Mouse (Mus musculus) heart, postnatal 0 days (tissue): Measurements from ENCODE around the gene Ifi27. TPM values are rescaled to one million over a fixed set of nuclear protein-coding genes. Genes with fewer than 3 reads are reported as not detected.
"Not testable (repeated sequence)": the region's sequence is repeated elsewhere in the genome, so short reads cannot be mapped to it uniquely, and the experiment has no call there.

ENCODE experiments used
- ATAC-seq: fragments of 200-750 bp; cut with Nextera tagmentation; 2 replicates; pipeline ENCODE4 v1.8.0; 2017; ENCODE audit warnings: low read depth, moderate number of reproducible peaks, moderate library complexity; ENCODE audit not compliant: insufficient read depth
- DNase-seq: peaks from one replicate; pipeline ENCODE4 v3.0.0-alpha.2; 2016; ENCODE audit warnings: low spot score
- H3K27ac ChIP-seq: fragments of 300-500 bp; sonication (generic); 2 replicates; pipeline ENCODE4 v1.5.1; 2014; ENCODE audit warnings: low read depth, mild to moderate bottlenecking
- H3K27me3 ChIP-seq: fragments of 300-500 bp; sonication (generic); 2 replicates; pipeline ENCODE4 v1.6.1; 2014; ENCODE audit warnings: low read length, mixed read lengths; ENCODE audit not compliant: control insufficient read depth, insufficient read depth
- H3K36me3 ChIP-seq: fragments of 300-500 bp; sonication (generic); replicated peaks from 2 replicates; pipeline ENCODE4 v1.6.1; 2014; ENCODE audit warnings: low read length, mixed read lengths; ENCODE audit not compliant: control insufficient read depth, insufficient read depth
- H3K4me1 ChIP-seq: fragments of 300-500 bp; sonication (generic); 2 replicates; pipeline ENCODE4 v1.6.1; 2014; ENCODE audit warnings: antibody characterized with exemption; ENCODE audit not compliant: control insufficient read depth, insufficient read depth
- H3K4me2 ChIP-seq: fragments of 300-500 bp; sonication (generic); 2 replicates; pipeline ENCODE4 v1.6.1; 2014; ENCODE audit warnings: low read depth, mild to moderate bottlenecking, low read length, moderate library complexity
- H3K4me3 ChIP-seq: fragments of 300-500 bp; sonication (generic); 2 replicates; pipeline ENCODE4 v1.5.1; 2014; ENCODE audit warnings: low read depth, low read length
- H3K9ac ChIP-seq: fragments of 300-500 bp; sonication (generic); replicated peaks from 2 replicates; pipeline ENCODE4 v1.6.1; 2014; ENCODE audit warnings: low read depth, low read length, mixed read lengths
- H3K9me3 ChIP-seq: fragments of 300-500 bp; sonication (generic); replicated peaks from 2 replicates; pipeline ENCODE4 v1.6.1; 2016; ENCODE audit warnings: low read length; ENCODE audit not compliant: control insufficient read depth
- CTCF ChIP-seq: IDR thresholded peaks from 2 replicates; pipeline ENCODE4 v1.5.1; 2016; ENCODE audit warnings: antibody characterized with exemption, control low read depth, low read depth
- EP300 ChIP-seq: IDR thresholded peaks from 2 replicates; pipeline ENCODE4 v1.6.1; 2016; ENCODE audit warnings: antibody characterized with exemption, low read depth
- WGBS: fragments of 180-500 bp; shearing (Covaris S2); extraction: QIAGEN DNeasy Blood & Tissue Kit; methylation state at CpG from one replicate; pipeline ENCODE4 v1.1.7; 2014; 5-methylcytosine and 5-hydroxymethylcytosine counted together
- polyA plus RNA-seq: library from polyadenylated mRNA; unstranded; fragments of >200 nt; fragmentation: Nextera tagmentation; extraction: Ambion mirVana; gene quantifications from 2 replicates; pipeline ENCODE4 v1.2.1, GENCODE M21; 2015
- total RNA-seq: library from RNA; depleted of rRNA; stranded (reverse); fragments of >200 nt; gene quantifications from 2 replicates; pipeline ENCODE4 v1.2.3, GENCODE M21; 2014; ENCODE audit warnings: low replicate concordance

Ifi27 gene
- total and polyA plus RNA-seq, 2 experiments from 2014 or later: 30.4 to 39.5 TPM

- Histone ChIP-seq H3K27ac (no peak within 1 kb of the TSS), H3K4me1 (no peaks in the 10 kb centered on the region), H3K9me3 (no peaks in the 10 kb centered on the region), H3K9ac (no peak within 1 kb of the TSS), H3K27me3 (no peaks in the 10 kb centered on the region), H3K4me2 (no peak within 1 kb of the TSS), H3K36me3 (no peaks in the 10 kb centered on the region), H3K4me3 (no peak within 1 kb of the TSS)
- TF ChIP-seq EP300: no peak
- no peak for TF ChIP-seq CTCF
- DNase-seq: no peak
- 34% methylated on average over 3 of the region's 3 CpGs for WGBS
- no peak for ATAC-seq
Measured at GRCm38 (mm10) chr12:103457140-103457539, 23.1 kb downstream of the Ifi27 start, which contains the start of gene Ifi27l2b. TSS of gene Ifi27l2b (minus strand) at chr12:103457223.

- H3K27ac ChIP-seq: no peak overlapping the region
Measured at GRCm38 (mm10) chr12:103474481-103474880, 40.5 kb downstream of the Ifi27 start.

GRCm38 (mm10) chr12:103476779-103477389, 42.9 kb downstream of the Ifi27 start:
- H3K27ac ChIP-seq: no peak overlapping the region
- no peaks in the 10 kb centered on the region for H3K36me3 ChIP-seq
- 69% methylated on average over 1 of the region's 1 CpGs for WGBS
- H3K4me3 ChIP-seq: no peak overlapping the region
- no peak for DNase-seq
- H3K9ac ChIP-seq: no peak overlapping the region
- H3K4me1 ChIP-seq: no peaks in the 10 kb centered on the region
- no peaks in the 10 kb centered on the region for H3K27me3 ChIP-seq
- no peaks in the 10 kb centered on the region for H3K9me3 ChIP-seq
- H3K4me2 ChIP-seq: no peak overlapping the region
- TF ChIP-seq EP300 (no peak), CTCF (no peak)
- no peak for ATAC-seq

More at GRCm38 (mm10) chr12:103474481-103474880, 40.5 kb downstream of the Ifi27 start:
- TF ChIP-seq EP300 (no peak), CTCF (no peak)
- Histone ChIP-seq H3K4me2 (no peak overlapping the region), H3K9me3 (no peaks in the 10 kb centered on the region), H3K4me3 (no peak overlapping the region), H3K27me3 (no peaks in the 10 kb centered on the region), H3K4me1 (no peaks in the 10 kb centered on the region), H3K9ac (no peak overlapping the region), H3K36me3 (no peaks in the 10 kb centered on the region)
- ATAC-seq (no peak), DNase-seq (no peak)
- WGBS: 36% methylated on average over 2 of the region's 2 CpGs

- H3K36me3 ChIP-seq: no peaks in the 10 kb centered on the region
- H3K4me2 ChIP-seq: no peak overlapping the region
- DNase-seq: no peak
- WGBS: 66% methylated on average over 7 of the region's 7 CpGs
- ATAC-seq: no peak
- no peak overlapping the region for H3K9ac ChIP-seq
- H3K27ac ChIP-seq: no peak overlapping the region
- no peaks in the 10 kb centered on the region for H3K9me3 ChIP-seq
- no peak overlapping the region for H3K4me3 ChIP-seq
- TF ChIP-seq EP300 (no peak), CTCF (no peak)
- H3K4me1 ChIP-seq: no peaks in the 10 kb centered on the region
- H3K27me3 ChIP-seq: no peaks in the 10 kb centered on the region
Measured at GRCm38 (mm10) chr12:103477461-103478015, 43.5 kb downstream of the Ifi27 start.

- 55% methylated on average over 5 of the region's 5 CpGs for WGBS
- no peaks in the 10 kb centered on the region for H3K9me3 ChIP-seq
- TF ChIP-seq EP300 (no peak), CTCF (no peak)
- H3K27me3 ChIP-seq: no peaks in the 10 kb centered on the region
- no peak overlapping the region for H3K4me3 ChIP-seq
- DNase-seq: no peak
- H3K27ac ChIP-seq: no peak overlapping the region
- H3K4me1 ChIP-seq: no peaks in the 10 kb centered on the region
- H3K36me3 ChIP-seq: no peaks in the 10 kb centered on the region
- no peak for ATAC-seq
- no peak overlapping the region for H3K4me2 ChIP-seq
- no peak overlapping the region for H3K9ac ChIP-seq
Measured at GRCm38 (mm10) chr12:103481671-103482070, 47.7 kb downstream of the Ifi27 start.

- H3K4me1 ChIP-seq: 0 out of 2 replicates have a peak, but pooled peaks cover 5% of the 10 kb centered on the region
- no peak overlapping the region for H3K27ac ChIP-seq
- 64% methylated on average over 2 of the region's 2 CpGs for WGBS
- TF ChIP-seq EP300 (no peak), CTCF (no peak)
- H3K4me2 ChIP-seq: no peak overlapping the region
- DNase-seq (no peak), ATAC-seq (no peak)
- no peak overlapping the region for H3K4me3 ChIP-seq
- no peaks in the 10 kb centered on the region for H3K27me3 ChIP-seq
- H3K9ac ChIP-seq: no peak overlapping the region
- H3K9me3 ChIP-seq: no peaks in the 10 kb centered on the region
- no peaks in the 10 kb centered on the region for H3K36me3 ChIP-seq
Measured at GRCm38 (mm10) chr12:103482781-103483180, 48.8 kb downstream of the Ifi27 start.

- not testable (repeated sequence) for ATAC-seq, H3K4me2 ChIP-seq, H3K9me3 ChIP-seq, H3K4me3 ChIP-seq, H3K4me1 ChIP-seq, H3K36me3 ChIP-seq, H3K27ac ChIP-seq, DNase-seq, H3K27me3 ChIP-seq, H3K9ac ChIP-seq
- WGBS: 55% methylated on average over 9 of the region's 9 CpGs
Measured at GRCm38 (mm10) chr12:103484200-103484972, 50.4 kb downstream of the Ifi27 start.
